Mouse (Mus musculus) left cerebral cortex, postnatal 25 days (tissue): ENCODE data around the gene Pik3r2. TPM values are rescaled to one million over a fixed set of nuclear protein-coding genes. Genes with fewer than 3 reads are reported as not detected.
"Not testable (repeated sequence)": the region's sequence is repeated elsewhere in the genome, so short reads cannot be mapped to it uniquely, and the experiment has no call there.

ENCODE experiments used
- DNase-seq, 2 experiments: peaks; one replicate each; pipeline ENCODE4 v3.0.0; 2022; ENCODE audit warnings: low spot score in 2 of 2, mixed read lengths in 1 of 2
- intact Hi-C: fragments of 180-260 bp; cut with DNase I; formaldehyde crosslinking; loops from one replicate; pipeline ENCODE4 v1.15.1; 2025
- total RNA-seq, 2 experiments: library from RNA; stranded (reverse); gene quantifications; 2 replicates each; pipeline ENCODE4 v1.2.3; 2021

The Pik3r2 gene
- total RNA-seq, result 100 to 1,000 TPM; 150 to 152 TPM

GRCm38 (mm10) chr8:70776496-70777444 is at the start of gene Pik3r2:
Gene Pik3r2 (minus strand): TSS chr8:70776713.
- intact Hi-C loops, result loop anchor here (2.0 kb wide), 1 partner anchor 22 kb away; the partner anchor contains the start of gene Rab3a
- DNase-seq, result peak; percentile 98 to 99

- intact Hi-C loops, result no loop called here
- no peak for DNase-seq
Measured at GRCm38 (mm10) chr8:70825816-70826215, 49.3 kb upstream of the Pik3r2 start.

GRCm38 (mm10) chr8:70823802-70824201 is 47.3 kb upstream of the Pik3r2 start:
- intact Hi-C loops, result no loop called here
- DNase-seq, result no peak

GRCm38 (mm10) chr8:70822594-70822993 is 46.1 kb upstream of the Pik3r2 start:
- DNase-seq, intact Hi-C loops: not testable (repeated sequence)

- intact Hi-C loops, result loop anchor here (1.0 kb wide), 1 partner anchor 19 kb away; no protein-coding TSS in a partner anchor
- peak in 1 of 2 experiments; percentile 86 for DNase-seq
Measured at GRCm38 (mm10) chr8:70821992-70822391, 45.5 kb upstream of the Pik3r2 start.

GRCm38 (mm10) chr8:70821399-70821962 is 45.0 kb upstream of the Pik3r2 start:
- DNase-seq, result no peak
- intact Hi-C loops, result loop anchor here (1.0 kb wide), 1 partner anchor 20 kb away; no protein-coding TSS in a partner anchor

GRCm38 (mm10) chr8:70820101-70820935 is 43.8 kb upstream of the Pik3r2 start:
- intact Hi-C loops, result no loop called here
- no peak for DNase-seq

GRCm38 (mm10) chr8:70816679-70817078 is 40.2 kb upstream of the Pik3r2 start:
- intact Hi-C loops, result no loop called here
- no peak for DNase-seq

- DNase-seq, result no peak
- intact Hi-C loops, result no loop called here
Measured at GRCm38 (mm10) chr8:70812885-70813284, 36.4 kb upstream of the Pik3r2 start.

- no peak for DNase-seq
- intact Hi-C loops, result no loop called here
Measured at GRCm38 (mm10) chr8:70812055-70812454, 35.5 kb upstream of the Pik3r2 start.

GRCm38 (mm10) chr8:70810962-70811680 is 34.6 kb upstream of the Pik3r2 start:
- DNase-seq, result no peak
- intact Hi-C loops, result no loop called here

- intact Hi-C loops, result no loop called here
- no peak for DNase-seq
Measured at GRCm38 (mm10) chr8:70808955-70809701, 32.6 kb upstream of the Pik3r2 start.

- intact Hi-C loops, result no loop called here
- DNase-seq, result no peak
Measured at GRCm38 (mm10) chr8:70808239-70808638, 31.7 kb upstream of the Pik3r2 start, which contains the start of gene Il12rb1. Gene Il12rb1 (plus strand): TSS chr8:70808449.

- no peak for DNase-seq
- intact Hi-C loops, result no loop called here
Measured at GRCm38 (mm10) chr8:70807304-70807703, 30.8 kb upstream of the Pik3r2 start.

GRCm38 (mm10) chr8:70806541-70806940 is 30.0 kb upstream of the Pik3r2 start:
- intact Hi-C loops, result no loop called here
- no peak for DNase-seq

- intact Hi-C loops, result loop anchor here (2.0 kb wide), 1 partner anchor 34 kb away; the partner anchor contains the start of gene Arrdc2
- peak; percentile 81 to 88 for DNase-seq
Measured at GRCm38 (mm10) chr8:70804481-70805206, 28.1 kb upstream of the Pik3r2 start, which contains the start of gene Mast3. Gene Mast3 (minus strand): TSS chr8:70805054.

- intact Hi-C loops, result loop anchor here (2.0 kb wide), 1 partner anchor 35 kb away; the partner anchor contains the start of gene Arrdc2
- peak; percentile 69 to 92 for DNase-seq
Measured at GRCm38 (mm10) chr8:70803761-70804480, 27.4 kb upstream of the Pik3r2 start.
